Mouse (Mus musculus) layer of hippocampus, adult 8-10 months (tissue): ENCODE measurements at regions not wholly inside any gene's neighbourhood (a gene's known extent, or its start where the extent isn't known, plus 50 kb on each side); places are given as distances from the start of the nearest gene placed in this dataset.
"Not testable (repeated sequence)": the region's sequence is repeated elsewhere in the genome, so short reads cannot be mapped to it uniquely, and the experiment has no call there.

Source experiments
- DNase-seq, 2 experiments: peaks; one replicate each; pipeline ENCODE4 v3.0.0; 2022; ENCODE audit warnings: low spot score in 2 of 2

DNA sequence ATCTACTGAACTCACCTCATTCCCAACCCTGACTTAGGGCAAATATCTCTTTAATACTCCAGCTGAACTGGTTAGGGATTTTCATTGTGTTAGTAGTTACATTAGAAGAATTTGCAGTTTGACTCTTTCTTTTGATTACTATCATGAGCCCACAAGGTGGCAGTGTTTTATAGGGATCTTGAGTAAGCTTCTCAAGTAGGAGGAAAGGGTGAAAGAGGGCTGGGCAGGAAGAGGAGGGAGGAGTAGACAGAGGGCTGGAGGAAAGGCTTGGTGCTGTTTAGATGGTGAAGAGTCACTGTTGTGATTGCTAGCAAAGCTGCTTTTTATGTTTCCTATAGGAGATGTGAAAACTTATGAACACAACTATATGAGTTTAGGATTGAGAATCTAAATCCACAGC, 793.1 kb downstream of the Dad1 start:
- DNase-seq: not testable (repeated sequence)

DNA sequence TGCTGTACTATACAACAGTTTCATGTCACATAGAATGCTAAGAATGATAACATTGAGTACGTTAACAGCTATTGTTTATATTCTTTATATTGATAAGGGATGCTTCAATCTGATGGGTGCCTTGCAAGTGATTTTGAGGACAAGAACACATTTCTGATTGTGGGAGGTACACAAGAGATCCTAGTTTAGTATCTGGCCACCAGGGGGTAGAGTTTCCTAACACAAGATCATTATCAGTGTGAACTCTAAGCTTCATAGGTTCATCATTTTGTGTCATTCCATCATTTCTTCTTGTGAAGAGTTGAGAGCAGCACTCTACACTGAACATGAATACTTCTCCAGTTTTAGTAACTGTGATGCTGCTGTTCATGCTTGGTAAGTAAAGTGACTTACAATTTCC, 799.9 kb downstream of the Dad1 start:
- no peak for DNase-seq

DNA sequence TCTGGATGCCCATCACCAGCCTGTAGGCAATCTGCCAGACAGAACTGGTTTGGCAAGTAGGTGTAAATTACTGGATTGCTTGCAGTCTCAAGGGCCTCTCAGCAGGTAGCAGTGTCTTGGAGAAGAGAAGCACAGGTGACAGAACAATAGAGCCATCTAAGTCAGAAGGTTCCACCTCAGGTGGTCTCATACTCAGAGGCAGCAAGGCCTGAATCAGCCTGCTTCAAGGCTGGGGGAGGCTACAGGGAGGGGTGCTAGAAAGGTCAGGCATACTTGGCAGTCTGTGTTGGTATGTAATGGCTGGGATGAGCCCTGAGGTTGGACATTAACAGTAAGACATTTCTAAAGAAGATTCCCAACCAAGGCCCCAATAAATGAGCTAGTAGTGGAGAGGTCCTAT, 814.3 kb downstream of the Dad1 start:
- not testable (repeated sequence) for DNase-seq

DNA sequence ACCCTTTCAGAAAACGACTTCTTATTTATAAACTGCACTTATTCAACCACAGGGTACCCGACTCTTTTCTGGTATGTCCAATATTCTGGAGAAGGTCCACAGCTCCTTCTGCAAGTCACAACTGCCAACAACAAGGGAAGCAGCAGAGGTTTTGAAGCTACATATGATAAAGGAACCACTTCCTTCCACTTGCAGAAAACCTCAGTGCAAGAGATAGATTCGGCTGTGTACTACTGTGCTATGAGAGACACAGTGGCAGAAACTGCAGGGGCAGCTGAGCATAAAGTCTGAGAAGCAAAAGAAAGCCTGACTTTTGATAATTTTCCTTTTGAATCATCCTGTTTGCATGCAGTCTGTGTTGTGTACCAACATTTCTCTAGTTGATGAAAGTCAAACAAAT, 823.8 kb downstream of the Dad1 start:
- not testable (repeated sequence) for DNase-seq

DNA sequence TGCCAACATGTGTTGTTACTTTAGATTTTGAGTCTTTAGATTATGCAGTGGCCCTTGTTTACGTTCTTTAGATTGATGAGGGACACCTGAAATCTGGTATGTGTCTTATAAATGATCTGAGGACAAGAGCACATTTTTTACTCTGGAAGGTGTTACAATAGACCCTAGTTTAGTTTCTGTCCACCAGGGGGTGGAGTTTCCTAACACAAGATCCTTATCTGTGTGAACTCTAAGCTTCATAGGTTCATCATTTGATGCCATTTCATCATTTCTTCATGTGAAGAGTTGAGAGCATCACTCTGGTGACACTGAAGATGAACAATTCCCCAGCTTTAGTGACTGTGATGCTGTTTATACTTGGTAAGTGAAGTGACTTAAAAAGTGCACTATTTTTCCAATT, 825.5 kb downstream of the Dad1 start:
- not testable (repeated sequence) for DNase-seq

DNA sequence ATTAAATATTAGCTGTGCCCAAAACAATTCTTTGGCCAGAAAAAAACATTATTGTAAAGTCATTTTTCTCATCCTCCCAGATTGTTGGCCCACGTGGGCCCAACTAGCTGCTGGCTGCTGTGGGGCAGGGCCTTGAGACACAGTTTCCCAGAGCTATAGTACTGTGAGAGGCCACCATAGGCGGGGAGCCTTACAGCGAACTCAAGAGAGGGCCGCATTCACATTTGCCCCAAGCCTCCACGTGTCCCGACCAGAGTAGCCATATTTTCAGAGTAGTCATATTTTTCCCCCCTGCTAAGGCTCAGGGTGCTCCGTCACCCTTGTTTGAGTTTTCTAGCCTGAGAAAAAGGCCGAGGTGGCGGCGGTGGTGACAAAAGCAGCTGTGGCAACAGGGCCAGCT, 826.3 kb downstream of the Dad1 start:
- not testable (repeated sequence) for DNase-seq

DNA sequence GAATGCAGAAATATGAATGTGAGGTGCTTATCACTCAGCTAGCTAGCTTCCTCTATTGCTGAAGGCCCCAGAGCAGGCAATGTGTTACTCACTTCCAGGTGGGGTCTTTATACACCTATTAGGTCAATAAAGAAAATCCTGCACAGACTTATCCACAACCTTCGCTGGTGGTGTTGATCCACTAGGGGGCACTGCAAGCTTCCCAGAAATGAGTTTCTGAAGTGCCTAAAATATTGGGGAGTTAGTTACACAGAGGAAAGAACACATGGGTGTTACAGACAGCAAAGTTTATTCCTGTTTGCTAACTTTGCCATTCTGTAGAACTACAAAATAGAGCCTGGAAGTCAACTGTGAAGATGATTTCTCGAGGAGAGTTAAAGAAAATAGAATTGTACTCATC, 836.9 kb downstream of the Dad1 start:
- DNase-seq: not testable (repeated sequence)

DNA sequence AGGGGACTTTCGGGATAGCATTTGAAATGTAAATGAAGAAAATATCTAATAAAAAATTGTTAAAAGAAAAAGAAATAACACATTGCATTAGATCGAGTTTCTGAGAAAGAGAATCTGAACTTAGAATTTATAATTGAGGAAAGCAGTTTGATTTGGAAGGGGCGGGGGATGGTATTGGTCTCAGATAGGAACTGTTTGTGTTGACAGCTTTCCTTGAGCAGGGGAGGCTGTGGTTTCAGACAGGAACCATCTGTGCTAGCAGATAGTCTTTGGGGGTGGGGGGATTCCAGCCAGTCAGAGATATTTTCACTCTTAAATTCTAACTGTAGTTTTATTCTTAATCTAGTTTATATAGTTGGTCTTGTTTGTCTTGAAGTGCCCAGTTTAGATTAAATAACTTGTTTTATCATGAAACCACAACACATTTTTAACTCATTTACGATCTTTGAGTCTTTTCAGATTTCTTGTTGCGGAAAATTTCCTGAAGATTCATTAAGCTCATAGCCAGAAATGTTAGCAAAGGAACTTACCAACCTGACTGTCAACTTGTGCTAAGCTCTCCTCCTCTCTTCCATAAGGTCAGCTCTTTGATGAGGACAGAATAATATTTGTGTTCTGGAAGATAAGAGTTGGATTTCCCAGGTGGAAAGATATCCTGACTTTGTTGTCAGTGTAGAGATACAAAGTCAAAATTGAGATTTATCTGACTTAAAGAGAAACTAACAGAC, 846.2 kb downstream of the Dad1 start:
- not testable (repeated sequence) for DNase-seq

DNA sequence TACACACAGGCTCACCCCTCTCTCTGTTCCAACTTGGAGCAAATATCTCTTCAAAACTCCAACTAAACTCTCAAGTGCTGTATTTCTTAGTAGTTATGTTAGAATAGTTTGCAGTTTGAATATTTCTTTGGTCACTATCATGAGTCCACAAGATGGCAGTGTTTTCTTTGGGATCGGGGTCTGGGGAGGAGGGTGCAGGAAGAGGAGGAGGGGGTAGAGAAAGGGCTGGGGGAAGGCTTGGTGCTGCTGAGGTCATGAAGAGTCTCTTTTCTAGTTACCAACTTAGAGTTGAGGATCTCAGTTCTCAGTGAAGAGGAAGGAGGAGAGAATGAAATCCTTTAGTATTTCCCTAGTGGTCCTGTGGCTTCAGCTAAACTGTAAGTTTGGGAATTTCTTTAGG, 863.6 kb downstream of the Dad1 start:
- DNase-seq: not testable (repeated sequence)

DNA sequence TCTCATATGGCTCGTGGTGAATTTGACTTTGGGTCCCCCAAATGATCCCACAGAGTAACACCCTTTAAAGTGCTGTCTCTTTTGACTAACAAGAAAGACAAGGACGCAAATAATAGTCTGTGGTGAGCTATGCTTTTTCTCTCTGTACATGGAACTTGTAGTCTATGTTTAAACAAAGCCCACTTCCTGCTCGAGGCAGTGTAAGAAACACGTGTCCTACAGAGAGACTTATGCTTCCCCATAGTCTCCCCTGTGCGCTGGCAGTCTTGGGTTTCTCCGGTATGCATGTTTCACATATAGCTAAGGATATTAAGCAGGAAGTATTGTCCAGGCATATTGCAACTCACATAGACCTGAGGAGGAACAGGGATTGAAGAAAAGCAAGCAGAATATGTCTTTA, 879.0 kb upstream of the Olfr1507 start:
- not testable (repeated sequence) for DNase-seq

DNA sequence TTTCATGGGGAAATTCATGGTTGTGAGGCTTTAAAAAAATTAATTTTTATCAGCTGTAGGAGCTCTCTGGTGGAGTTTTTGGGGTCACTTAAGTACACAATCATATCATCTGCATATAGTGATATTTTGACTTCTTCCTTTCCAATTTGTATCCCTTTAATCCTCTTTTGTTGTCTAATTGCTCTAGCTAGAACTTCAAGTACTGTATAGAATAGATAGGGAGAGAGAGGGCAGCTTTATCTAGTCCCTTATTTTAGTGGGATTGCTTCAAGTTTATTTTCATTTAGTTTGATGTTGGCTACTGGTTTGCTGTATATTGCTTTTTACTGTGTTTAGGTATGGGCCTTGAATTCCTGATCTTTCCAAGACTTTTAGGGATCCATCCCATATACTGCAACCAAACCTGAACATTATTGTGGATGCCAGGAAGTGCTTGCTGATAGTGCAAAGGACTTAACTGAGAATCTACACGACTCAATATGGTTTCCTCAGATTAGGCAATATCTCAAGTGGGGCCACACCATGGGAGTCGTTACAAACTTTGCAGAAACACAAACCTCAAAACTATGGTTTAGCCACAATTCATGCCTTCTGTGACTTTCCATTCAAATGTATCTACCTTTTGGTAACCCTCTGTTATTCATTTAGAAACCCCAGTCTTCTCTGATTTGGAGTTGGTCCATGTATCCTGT, 878.4 kb upstream of the Olfr1507 start:
- DNase-seq: not testable (repeated sequence)

DNA sequence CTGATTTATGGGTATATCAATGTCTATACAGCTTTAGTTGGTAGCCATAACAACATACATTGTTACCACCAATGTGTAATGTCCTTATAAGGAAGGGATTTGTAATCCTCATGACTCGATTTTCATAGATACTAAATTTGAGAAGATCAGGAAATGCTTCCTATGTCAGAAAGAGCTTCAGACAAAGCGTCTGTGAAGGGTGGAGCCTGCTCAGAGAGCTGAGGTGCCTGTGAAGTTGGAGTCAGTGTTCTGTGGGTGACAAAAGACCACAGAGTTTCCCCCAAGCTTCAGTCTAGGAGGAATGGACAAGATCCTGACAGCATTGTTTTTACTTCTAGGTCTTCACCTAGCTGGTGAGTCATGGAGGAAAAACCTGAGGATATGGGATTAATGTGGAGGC, 874.2 kb upstream of the Olfr1507 start:
- DNase-seq: no peak

DNA sequence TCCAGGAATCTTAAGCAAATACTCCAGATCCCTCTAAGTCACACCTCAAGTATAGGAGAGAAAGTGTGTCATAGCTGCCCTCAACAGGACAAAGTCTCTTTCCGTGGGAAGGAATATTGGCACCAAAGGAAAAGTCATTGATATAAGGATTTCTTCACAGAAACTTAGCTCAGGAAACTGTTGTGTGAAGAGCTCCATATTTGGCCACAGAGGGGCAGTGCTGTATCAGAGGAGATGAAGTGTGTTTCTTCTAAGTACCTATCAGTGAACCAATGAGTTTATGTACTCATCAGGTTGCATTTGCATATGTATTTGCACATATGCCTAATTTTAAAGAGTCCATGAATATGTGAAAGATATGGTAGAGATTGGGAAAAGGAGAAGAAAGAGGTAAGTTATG, 871.9 kb upstream of the Olfr1507 start:
- not testable (repeated sequence) for DNase-seq

DNA sequence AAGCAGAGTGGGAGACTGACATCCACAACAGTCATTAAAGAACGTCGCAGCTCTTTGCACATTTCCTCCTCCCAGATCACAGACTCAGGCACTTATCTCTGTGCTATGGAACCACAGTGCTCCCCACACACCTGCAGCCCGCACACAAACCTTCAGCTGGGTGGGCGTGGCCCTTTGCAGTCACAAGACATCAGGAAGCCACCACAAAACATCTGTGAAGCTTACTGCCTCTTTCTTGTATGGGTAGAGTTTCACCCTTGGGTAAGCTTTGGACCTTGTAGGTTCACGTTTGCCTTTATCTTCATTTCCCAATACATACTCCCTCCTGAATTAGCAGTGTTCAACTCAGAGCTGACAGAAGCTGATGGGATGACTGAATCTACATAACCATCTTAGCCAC, 868.4 kb upstream of the Olfr1507 start:
- DNase-seq: not testable (repeated sequence)

DNA sequence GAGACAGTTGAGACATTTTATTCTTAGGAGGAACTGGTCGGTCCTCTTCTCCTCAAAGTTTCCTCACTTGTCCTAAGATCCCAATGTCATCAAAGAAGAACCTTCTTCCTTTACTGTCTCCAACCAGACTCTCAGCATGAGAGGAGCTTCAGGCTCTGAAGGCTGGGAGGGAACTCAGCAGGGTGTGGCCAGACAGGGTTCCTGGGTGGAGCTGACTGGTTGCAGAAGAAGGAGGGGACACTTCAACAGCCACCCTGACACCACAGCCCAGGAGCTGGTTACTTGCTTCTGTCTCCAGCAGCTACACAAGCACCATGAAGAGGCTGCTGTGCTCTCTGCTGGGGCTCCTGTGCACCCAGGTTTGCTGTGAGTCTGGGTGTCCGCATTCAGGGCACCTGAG, 866.5 kb upstream of the Olfr1507 start:
- not testable (repeated sequence) for DNase-seq

DNA sequence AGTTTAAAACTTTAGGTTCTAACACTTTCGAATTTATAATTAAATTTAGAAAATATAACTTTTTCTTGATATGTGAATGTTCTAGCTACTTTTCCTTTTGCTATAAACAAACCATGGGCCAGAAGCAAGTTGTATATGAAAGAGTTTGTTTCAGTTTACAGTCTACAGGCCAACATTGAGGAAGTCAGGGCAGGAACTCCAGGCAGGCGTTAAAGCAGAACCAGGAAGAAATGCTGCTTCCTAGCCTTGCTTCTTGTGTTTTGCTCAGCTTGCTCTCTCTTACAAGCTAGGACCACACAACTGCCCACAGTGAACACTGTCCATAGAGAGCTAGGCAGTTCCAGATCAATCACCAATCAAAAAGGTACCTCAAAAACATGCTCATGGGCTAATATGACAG, 861.9 kb upstream of the Olfr1507 start:
- not testable (repeated sequence) for DNase-seq

DNA sequence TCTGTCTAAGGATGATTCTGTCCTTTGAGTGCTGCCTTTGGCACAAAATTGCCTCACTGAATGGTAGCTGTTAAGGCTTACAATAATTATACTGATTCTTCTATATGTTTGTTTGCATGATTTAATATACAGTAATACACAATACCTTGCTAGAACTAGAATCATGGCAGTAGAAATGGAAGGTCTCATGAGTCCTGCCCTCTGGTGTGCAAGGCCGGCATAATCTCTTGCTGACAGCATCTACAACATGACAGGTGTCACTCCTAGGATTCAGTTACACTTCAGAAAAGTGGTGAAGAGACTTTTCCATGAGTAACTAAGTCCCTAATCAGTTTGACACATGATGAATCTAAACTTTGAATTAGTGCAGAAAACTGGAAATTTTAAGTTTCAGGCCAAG, 861.2 kb upstream of the Olfr1507 start:
- DNase-seq: not testable (repeated sequence)

DNA sequence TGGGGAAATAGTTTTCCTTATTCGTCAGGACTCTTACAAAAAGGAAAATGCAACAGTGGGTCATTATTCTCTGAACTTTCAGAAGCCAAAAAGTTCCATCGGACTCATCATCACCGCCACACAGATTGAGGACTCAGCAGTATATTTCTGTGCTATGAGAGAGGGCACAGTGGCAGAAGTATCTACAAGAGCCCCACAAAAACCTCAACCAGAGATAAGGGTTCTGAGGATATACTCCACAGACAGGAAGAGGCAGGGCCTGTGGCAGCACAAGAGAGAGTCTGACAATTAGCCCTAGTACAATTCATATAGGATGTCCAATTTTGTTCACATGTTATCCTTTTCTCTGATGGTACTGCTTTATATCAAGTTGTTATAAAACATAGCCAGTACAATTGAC, 855.9 kb upstream of the Olfr1507 start:
- DNase-seq: not testable (repeated sequence)

DNA sequence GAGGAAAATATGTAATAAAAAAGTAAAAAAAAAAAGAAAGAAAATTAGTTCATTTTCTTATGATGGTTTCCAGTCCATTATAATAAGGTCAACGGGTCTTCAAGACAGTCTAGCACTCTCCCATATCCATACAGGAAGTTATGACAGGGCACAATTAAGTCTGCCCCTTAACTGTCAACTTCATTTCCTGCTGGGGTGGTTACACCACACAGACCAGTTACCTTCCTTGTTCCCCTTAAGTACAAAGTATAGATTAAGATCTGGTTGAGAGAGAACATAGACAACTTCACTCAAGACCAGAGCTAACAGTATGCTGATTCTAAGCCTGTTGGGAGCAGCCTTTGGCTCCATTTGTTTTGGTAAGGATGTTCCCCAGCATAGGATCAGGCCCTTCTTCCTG, 855.2 kb upstream of the Olfr1507 start:
- not testable (repeated sequence) for DNase-seq

DNA sequence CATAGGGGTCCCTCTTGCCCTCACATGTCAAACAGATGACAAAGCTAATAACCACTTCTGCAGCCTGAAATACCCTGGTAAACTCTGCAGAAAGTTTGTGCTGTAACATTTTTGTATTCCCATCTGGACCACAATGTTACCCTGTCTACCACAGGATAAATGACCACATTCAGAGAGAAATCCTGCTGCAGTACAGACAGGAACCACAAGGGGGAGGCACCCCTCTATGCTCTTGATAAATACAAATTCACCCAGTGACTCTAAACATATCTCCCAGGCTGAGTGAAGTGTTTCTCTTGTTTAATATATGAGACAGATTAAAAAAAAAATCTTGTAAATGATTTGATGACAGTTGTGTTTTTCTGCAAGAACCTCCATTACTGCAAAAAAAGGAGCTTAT, 853.6 kb upstream of the Olfr1507 start:
- not testable (repeated sequence) for DNase-seq

DNA sequence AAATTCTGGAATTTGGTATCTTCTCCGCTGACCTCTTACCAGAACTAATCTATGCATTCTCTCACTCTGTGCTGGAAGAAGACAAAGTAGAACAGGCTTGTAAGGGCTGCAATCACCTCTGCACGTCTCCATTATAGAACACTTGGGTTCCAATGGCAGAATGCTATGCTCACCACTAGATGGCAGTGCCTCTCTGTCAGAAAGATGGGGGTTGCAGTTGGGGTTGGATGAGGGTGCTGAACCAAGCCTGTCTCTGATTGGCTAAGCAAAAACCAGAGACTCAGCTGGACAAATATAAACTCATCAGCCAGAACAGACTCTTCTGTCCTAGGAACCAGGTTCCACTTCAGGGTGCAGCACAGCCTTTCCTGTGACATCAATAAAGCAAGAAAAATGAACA, 850.0 kb upstream of the Olfr1507 start:
- not testable (repeated sequence) for DNase-seq

DNA sequence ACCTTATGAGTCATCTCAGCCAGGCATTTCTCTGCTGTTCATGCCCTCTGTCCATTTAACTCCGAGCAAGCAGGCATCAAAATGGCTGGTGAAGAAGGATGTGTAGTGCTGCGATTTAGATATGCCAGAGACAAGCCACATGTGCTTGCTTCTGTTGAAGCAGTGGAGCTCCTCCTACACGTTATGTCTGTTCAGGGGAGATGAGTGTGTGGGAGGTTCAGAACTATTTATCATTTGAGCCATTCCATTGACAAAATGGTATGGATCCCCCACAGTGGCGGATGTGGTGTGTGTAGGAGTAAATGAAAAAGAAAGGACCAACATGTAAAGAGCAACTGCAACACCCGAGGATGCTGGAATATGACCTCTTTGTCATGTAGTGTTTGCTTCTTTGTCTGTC, 848.3 kb upstream of the Olfr1507 start:
- DNase-seq: not testable (repeated sequence)

DNA sequence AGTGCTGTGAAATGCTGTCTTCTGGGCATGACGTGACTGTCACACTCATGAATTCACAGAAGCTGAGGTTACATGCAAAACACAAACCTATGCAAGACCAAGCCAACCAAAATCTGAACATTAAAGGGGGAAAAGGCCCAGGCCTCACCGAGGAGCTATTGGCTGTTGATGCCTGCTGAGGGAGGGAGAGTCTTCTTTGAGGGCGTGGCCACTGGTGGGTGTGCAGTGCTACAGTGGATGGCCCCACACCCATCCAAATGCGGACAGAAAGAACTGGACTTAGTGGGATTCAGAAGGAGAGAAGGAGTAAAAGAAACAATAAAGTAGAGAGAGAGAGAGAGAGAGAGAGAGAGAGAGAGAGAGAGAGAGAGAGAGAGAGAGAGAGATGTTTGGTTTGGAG, 843.6 kb upstream of the Olfr1507 start:
- not testable (repeated sequence) for DNase-seq
